Mouse (Mus musculus) 3134 (cell line): ENCODE results near the gene Hsd11b2.

Experiments
- DNase-seq: peaks from one replicate; pipeline ENCODE4 v3.0.0-alpha.2; 2011; ENCODE audit warnings: low spot score; ENCODE audit not compliant: insufficient read length; ENCODE audit errors: extremely low read depth

Gene Hsd11b2

GRCm38 (mm10) chr8:105521061-105521460 is 2.5 kb downstream of the Hsd11b2 start:
- no peak for DNase-seq

- DNase-seq, result no peak
Observed at GRCm38 (mm10) chr8:105521995-105522769, 3.6 kb downstream of the Hsd11b2 start.

GRCm38 (mm10) chr8:105522890-105523289 is 4.3 kb downstream of the Hsd11b2 start:
- no peak for DNase-seq

GRCm38 (mm10) chr8:105527110-105527509 is 8.6 kb downstream of the Hsd11b2 start:
- DNase-seq, result peak; percentile 31

GRCm38 (mm10) chr8:105528206-105528605 is 9.7 kb downstream of the Hsd11b2 start:
- no peak for DNase-seq

DNA sequence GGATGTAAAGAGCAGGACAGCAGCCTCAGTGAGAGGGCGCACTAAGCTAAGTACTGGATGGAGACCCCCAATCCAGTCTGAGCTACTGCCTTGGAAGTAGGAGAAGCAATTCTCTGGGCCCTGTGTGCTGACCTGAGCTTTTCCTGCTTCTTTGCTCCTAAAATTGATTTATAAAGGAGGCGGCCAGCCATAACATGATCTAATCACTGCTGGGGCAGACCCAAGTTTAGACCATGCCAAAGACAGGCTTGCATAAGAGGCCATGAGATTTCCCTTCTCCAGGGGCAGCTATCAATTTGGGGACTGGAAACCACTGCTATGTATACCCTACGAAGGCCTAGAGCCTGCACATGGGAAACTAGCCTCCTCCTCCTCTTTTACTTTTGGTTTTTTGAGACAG is 10.7 kb downstream of the Hsd11b2 start:
- DNase-seq, result no peak

- peak; percentile 32 for DNase-seq
Observed at GRCm38 (mm10) chr8:105531774-105532173, 13.2 kb downstream of the Hsd11b2 start.

GRCm38 (mm10) chr8:105533439-105533838 is 14.9 kb downstream of the Hsd11b2 start:
- DNase-seq, result no peak

DNA sequence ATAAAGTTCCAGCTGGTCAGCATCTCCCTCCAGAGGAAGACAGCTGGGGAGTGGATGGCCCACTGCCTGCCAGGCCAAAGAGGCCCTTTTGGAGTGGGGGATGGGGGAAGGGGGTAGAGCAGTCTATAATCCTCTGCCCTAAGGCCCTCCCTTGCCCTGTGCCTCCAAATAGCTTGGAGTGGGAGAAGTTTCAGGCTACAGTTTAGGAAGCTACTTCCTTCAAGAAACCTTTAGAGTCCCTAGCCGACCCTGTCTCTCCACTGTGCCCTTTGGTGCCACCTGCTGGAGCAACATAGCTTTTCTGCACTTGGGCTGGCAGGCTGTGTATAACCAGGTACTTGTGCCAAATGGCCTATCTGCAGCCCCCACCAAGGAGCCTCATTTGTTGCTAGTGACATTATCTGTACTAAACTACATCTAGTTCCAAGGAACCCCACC is 15.4 kb downstream of the Hsd11b2 start:
- DNase-seq, result peak; percentile 22

- DNase-seq, result no peak
Observed at GRCm38 (mm10) chr8:105536546-105536945, 18.0 kb downstream of the Hsd11b2 start.

GRCm38 (mm10) chr8:105537011-105537677 is 18.6 kb downstream of the Hsd11b2 start:
- no peak for DNase-seq

DNA sequence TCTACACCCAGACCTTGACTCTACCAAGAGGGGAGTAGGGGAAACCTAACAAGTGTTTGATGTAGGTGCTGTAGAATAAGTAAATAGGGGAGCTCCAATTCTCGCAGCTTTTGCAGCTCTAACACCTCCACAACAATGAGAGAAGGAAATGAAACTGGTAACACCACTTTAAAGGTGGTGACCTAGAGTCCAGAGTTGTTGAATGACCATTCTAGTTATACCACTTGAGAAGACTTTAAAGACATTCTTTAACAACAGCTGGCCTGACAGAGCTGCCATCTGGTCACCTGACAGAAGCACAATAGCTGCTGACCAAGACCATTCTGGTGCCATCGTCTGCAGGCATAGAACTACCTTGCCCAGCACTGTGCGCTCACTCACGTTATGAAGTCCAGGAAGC is 20.4 kb downstream of the Hsd11b2 start:
- no peak for DNase-seq

- DNase-seq, result no peak
Observed at GRCm38 (mm10) chr8:105542032-105542656, 23.6 kb downstream of the Hsd11b2 start.

GRCm38 (mm10) chr8:105542808-105543207 is 24.3 kb downstream of the Hsd11b2 start:
- no peak for DNase-seq

DNA sequence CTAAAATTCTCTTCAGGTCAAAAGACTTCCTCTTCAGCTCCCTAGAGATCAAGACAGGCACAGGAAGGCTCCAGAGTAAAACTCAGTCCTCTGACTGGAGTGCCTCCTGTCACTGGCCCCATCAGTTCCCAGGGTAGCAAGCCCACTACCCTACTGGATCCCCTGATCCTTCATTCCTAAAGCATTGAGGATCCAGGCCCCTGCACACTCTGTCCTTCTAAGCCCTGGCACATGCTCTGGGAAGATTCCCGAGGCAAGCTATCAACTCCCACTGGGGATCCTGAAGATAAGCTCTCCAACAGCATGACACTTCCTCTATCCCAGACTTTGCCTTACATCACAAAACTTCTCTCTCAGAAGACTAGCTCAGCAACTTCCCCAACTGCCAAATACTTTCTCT is 25.1 kb downstream of the Hsd11b2 start:
- DNase-seq, result no peak

DNA sequence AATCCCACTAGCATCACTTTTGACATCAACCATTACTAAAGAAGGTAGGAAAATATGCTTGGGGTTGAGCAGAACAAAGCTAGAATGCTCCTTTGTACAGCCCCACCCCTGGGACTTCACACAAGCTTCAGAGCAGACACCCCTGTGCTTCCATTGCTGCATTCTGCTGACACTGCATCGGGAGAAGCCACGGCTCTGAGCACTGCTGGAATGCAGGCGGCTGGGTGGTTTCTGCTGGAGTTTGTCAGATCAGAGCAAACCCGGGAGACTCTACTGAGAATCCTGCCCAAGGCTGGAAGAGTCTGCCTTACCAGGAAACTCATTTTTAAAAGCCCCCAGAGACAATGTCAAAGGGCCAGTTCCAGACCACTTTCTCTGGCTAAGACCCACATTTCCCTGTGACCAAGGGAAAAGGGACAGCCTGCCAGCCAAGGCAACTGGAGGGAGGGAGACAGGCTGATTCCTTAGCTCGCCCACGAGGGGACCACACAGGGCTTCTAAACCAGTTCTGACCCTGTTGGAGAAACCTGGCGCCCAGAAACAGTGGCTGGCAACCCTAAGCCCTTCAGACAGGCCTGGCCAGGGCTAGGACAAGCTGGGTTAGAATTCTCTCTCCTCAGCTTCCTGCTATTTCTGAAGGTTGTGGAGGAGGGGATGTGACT is 26.1 kb downstream of the Hsd11b2 start:
- no peak for DNase-seq

GRCm38 (mm10) chr8:105545249-105545648 is 26.7 kb downstream of the Hsd11b2 start:
- DNase-seq, result no peak

DNA sequence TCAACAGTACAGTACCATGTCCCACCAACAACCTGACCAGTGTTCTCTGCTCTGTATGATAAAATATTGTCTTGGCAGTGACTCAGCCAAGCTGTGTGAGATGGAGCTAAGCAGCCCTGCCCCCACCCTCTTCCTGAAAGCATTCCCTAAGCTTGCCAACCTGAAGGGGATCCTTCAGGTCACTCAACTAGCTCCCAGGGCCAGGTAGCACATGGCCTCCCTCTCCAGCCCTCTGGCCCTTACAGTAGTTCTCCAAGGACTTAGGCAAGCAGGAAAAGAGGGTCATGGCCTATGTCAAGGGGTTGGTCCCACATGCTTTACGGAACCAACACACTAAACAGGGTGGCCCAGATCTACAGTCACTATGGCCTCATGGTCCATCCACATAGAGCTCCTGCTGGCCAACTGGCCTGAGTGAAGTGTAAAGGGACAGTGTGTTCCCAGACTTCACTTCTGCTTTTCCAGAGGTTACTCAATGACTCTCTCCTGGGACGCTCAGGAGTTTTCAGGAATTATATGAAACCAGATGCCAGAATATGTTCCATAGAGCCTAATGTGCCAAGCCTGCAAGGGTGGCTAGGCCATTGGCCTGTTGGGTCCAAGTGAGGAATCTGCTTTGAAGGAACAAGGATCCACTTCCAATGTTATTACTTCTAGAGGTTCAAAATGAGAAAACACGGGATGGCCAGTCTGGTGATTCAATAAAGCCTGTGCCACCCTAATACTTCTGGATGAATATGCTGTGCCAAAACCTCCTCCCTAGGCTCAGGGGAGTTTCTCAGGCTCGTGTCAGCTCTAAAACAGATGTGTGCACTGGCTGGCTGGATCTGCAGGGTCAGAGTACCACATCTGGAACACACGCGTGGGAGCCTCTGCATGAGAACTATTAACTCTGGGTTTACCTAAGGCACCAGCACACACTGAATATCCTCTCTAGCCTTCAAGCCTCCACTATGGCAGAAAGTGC is 28.1 kb downstream of the Hsd11b2 start:
- DNase-seq, result no peak

GRCm38 (mm10) chr8:105549506-105549905 is 31.0 kb downstream of the Hsd11b2 start:
- no peak for DNase-seq

DNA sequence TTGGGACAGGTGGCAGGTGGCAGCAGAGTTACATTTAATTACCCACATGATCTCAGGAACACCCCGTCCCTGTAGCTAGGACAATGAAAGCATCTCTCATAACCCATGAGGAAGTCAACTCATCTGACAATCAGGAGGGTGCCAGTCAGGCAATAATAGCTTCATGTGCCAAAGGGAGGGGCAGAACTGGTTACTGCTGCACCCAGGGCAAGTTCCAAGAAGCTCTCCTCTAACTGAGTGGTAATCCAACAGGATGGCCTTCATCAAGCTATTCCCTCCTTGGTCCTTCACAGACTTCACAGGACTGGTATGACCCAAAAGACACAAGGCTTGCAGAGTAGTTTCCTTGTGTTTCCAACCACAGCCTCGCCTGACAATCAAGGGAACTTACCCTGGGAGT is 31.5 kb downstream of the Hsd11b2 start:
- no peak for DNase-seq
